Mouse (Mus musculus) MEL (cell line): ENCODE measurements around the gene Cfap157. TPM values are rescaled to one million over a fixed set of nuclear protein-coding genes. Genes with fewer than 3 reads are reported as not detected.

Source experiments
- DNase-seq: peaks from one replicate; pipeline ENCODE4 v3.0.0; 2011; ENCODE audit warnings: low read depth, low spot score
- H3K27ac ChIP-seq: 2 replicates; pipeline ENCODE4 v1.5.1; 2012; ENCODE audit warnings: low read depth, mild to moderate bottlenecking, control low read depth, low read length, moderate library complexity; ENCODE audit not compliant: control insufficient read depth
- H3K27me3 ChIP-seq, 2 experiments: fragments of 150-350 bp in 1 of 2; sonication (generic) in 1 of 2; 2 replicates each; pipeline ENCODE4 v1.6.1; 2012; ENCODE audit warnings: low read length in 2 of 2, mild to moderate bottlenecking in 2 of 2, improper control_type of control experiment in 1 of 2, moderate library complexity in 1 of 2; ENCODE audit not compliant: insufficient read depth in 2 of 2, control insufficient read depth in 1 of 2
- H3K36me3 ChIP-seq, 2 experiments: 2 replicates each; pipeline ENCODE4 v1.6.1; 2012 to 2014; ENCODE audit warnings: low read length in 2 of 2, improper control_type of control experiment in 1 of 2, inconsistent platforms in 1 of 2, mild to moderate bottlenecking in 1 of 2; ENCODE audit not compliant: insufficient read depth in 2 of 2, control insufficient read depth in 1 of 2
- H3K4me1 ChIP-seq, 2 experiments: fragments of 150-350 bp in 1 of 2; sonication (generic) in 1 of 2; 2 replicates each; pipeline ENCODE4 v1.6.1; 2012; ENCODE audit warnings: low read length in 2 of 2, improper control_type of control experiment in 1 of 2, mild to moderate bottlenecking in 1 of 2; ENCODE audit not compliant: insufficient read depth in 2 of 2, control insufficient read depth in 1 of 2
- H3K4me3 ChIP-seq, 2 experiments: fragments of 150-350 bp in 1 of 2; sonication (generic) in 1 of 2; 2 replicates each; pipeline ENCODE4 v1.5.1; 2012; ENCODE audit warnings: low read depth in 2 of 2, low read length in 2 of 2, mild to moderate bottlenecking in 2 of 2, moderate library complexity in 2 of 2, control low read depth in 1 of 2, improper control_type of control experiment in 1 of 2; ENCODE audit not compliant: control insufficient read depth in 1 of 2, insufficient read depth in 1 of 2
- H3K79me2 ChIP-seq: 2 replicates; pipeline ENCODE4 v1.6.1; 2012; ENCODE audit warnings: mild to moderate bottlenecking, low read length, moderate library complexity; ENCODE audit not compliant: control insufficient read depth, poor library complexity, insufficient read depth
- H3K9ac ChIP-seq: 2 replicates; pipeline ENCODE4 v1.6.1; 2012; ENCODE audit warnings: low read depth, mild to moderate bottlenecking, control low read depth, low read length, moderate library complexity; ENCODE audit not compliant: control insufficient read depth, poor library complexity, severe bottlenecking
- H3K9me3 ChIP-seq: fragments of 150-350 bp; sonication (generic); replicated peaks from 2 replicates; pipeline ENCODE4 v1.6.1; 2012; ENCODE audit warnings: mild to moderate bottlenecking, low read length, improper control_type of control experiment, moderate library complexity; ENCODE audit not compliant: insufficient read depth
- CHD1 ChIP-seq: IDR thresholded peaks from 2 replicates; pipeline ENCODE4 v1.6.1; 2012; ENCODE audit warnings: low read depth, mild to moderate bottlenecking, inconsistent platforms, low read length, improper control_type of control experiment
- CHD2 ChIP-seq: IDR thresholded peaks from 2 replicates; pipeline ENCODE4 v1.6.1; 2011; ENCODE audit warnings: low read length, improper control_type of control experiment
- CTCF ChIP-seq, 3 experiments: IDR thresholded peaks in 2 of 3; conservative IDR thresholded peaks in 1 of 3; 2 replicates each; pipeline ENCODE4 v1.5.1; 2011 to 2012; ENCODE audit warnings: low read length in 3 of 3, low read depth in 2 of 3, mild to moderate bottlenecking in 2 of 3, improper control_type of control experiment in 1 of 3, inconsistent platforms in 1 of 3, mixed read lengths in 1 of 3, moderate library complexity in 1 of 3; ENCODE audit not compliant: control insufficient read depth in 1 of 3, insufficient read depth in 1 of 3, poor library complexity in 1 of 3, severe bottlenecking in 1 of 3
- E2F4 ChIP-seq: IDR thresholded peaks from 2 replicates; pipeline ENCODE4 v1.6.1; 2011; ENCODE audit warnings: low read depth, low read length, improper control_type of control experiment, borderline replicate concordance
- ELF1 ChIP-seq: IDR thresholded peaks from 2 replicates; pipeline ENCODE4 v1.6.1; 2014; ENCODE audit warnings: low read depth, mild to moderate bottlenecking, inconsistent platforms, low read length, improper control_type of control experiment, moderate library complexity
- EP300 ChIP-seq, 2 experiments: IDR thresholded peaks; 2 replicates each; pipeline ENCODE4 v1.6.1; 2011; ENCODE audit warnings: improper control_type of control experiment in 2 of 2, low read length in 2 of 2, low read depth in 1 of 2, mild to moderate bottlenecking in 1 of 2
- GABPA ChIP-seq: IDR thresholded peaks from 2 replicates; pipeline ENCODE4 v1.6.1; 2012; ENCODE audit warnings: low read depth, mild to moderate bottlenecking, inconsistent platforms, low read length, improper control_type of control experiment, moderate library complexity
- MAFK ChIP-seq: IDR thresholded peaks from 2 replicates; pipeline ENCODE4 v1.6.1; 2011; ENCODE audit warnings: low read depth, mild to moderate bottlenecking, low read length, improper control_type of control experiment, borderline replicate concordance
- MAX ChIP-seq: IDR thresholded peaks from 2 replicates; pipeline ENCODE4 v1.6.1; 2011; ENCODE audit warnings: low read length, improper control_type of control experiment
- MAZ ChIP-seq: IDR thresholded peaks from 2 replicates; pipeline ENCODE4 v1.6.1; 2012; ENCODE audit warnings: low read depth, mild to moderate bottlenecking, inconsistent platforms, low read length, improper control_type of control experiment
- MXI1 ChIP-seq: IDR thresholded peaks from 2 replicates; pipeline ENCODE4 v1.6.1; 2011; ENCODE audit warnings: mild to moderate bottlenecking, low read depth, low read length, improper control_type of control experiment
- NELFE ChIP-seq: IDR thresholded peaks from 2 replicates; pipeline ENCODE4 v1.6.1; 2011; ENCODE audit warnings: low read depth, low read length, improper control_type of control experiment
- POLR2A ChIP-seq, 2 experiments: IDR thresholded peaks; 2 replicates each; pipeline ENCODE4 v1.6.1; 2011 to 2012; ENCODE audit warnings: low read length in 2 of 2, mild to moderate bottlenecking in 2 of 2, control low read depth in 1 of 2, improper control_type of control experiment in 1 of 2, low read depth in 1 of 2, moderate library complexity in 1 of 2; ENCODE audit not compliant: control insufficient read depth in 1 of 2, insufficient read depth in 1 of 2, poor library complexity in 1 of 2
- POLR2AphosphoS5 ChIP-seq: IDR thresholded peaks from 2 replicates; pipeline ENCODE4 v1.6.1; 2012; ENCODE audit warnings: low read depth, borderline replicate concordance, mild to moderate bottlenecking, inconsistent platforms, low read length, moderate library complexity, mixed read lengths
- SIN3A ChIP-seq: IDR thresholded peaks from 2 replicates; pipeline ENCODE4 v1.6.1; 2012; ENCODE audit warnings: low read length, improper control_type of control experiment, inconsistent platforms
- TAL1 ChIP-seq: IDR thresholded peaks from 2 replicates; pipeline ENCODE4 v1.6.1; 2012; ENCODE audit warnings: mild to moderate bottlenecking, inconsistent platforms, low read length, moderate library complexity, mixed read lengths
- TBP ChIP-seq: IDR thresholded peaks from 2 replicates; pipeline ENCODE4 v1.8.0; 2011; ENCODE audit warnings: low read depth, low read length, improper control_type of control experiment
- USF2 ChIP-seq, 2 experiments: IDR thresholded peaks; 2 replicates each; pipeline ENCODE4 v1.6.1; 2011 to 2012; ENCODE audit warnings: improper control_type of control experiment in 2 of 2, low read length in 2 of 2, borderline replicate concordance in 1 of 2, inconsistent platforms in 1 of 2, low read depth in 1 of 2, mild to moderate bottlenecking in 1 of 2; ENCODE audit not compliant: insufficient read depth in 1 of 2
- ZC3H11A ChIP-seq: IDR thresholded peaks from 2 replicates; pipeline ENCODE4 v1.6.1; 2012; ENCODE audit warnings: low read depth, mild to moderate bottlenecking, inconsistent platforms, low read length, improper control_type of control experiment
- ZKSCAN1 ChIP-seq: IDR thresholded peaks from 2 replicates; pipeline ENCODE4 v1.6.1; 2012; ENCODE audit warnings: low read depth, mild to moderate bottlenecking, inconsistent platforms, low read length, improper control_type of control experiment, moderate library complexity
- ZMIZ1 ChIP-seq: IDR thresholded peaks from 2 replicates; pipeline ENCODE4 v1.6.1; 2012; ENCODE audit warnings: low read depth, mild to moderate bottlenecking, inconsistent platforms, low read length, improper control_type of control experiment, moderate library complexity
- polyA plus RNA-seq, 2 experiments: library from polyadenylated mRNA; stranded (reverse) in 1 of 2; unstranded in 1 of 2; fragments of >175 nt in 1 of 2; fragments of >200 nt in 1 of 2; gene quantifications; 2 replicates each; pipeline versions ENCODE4 v1.2.1 to v1.2.4; 2012; ENCODE audit warnings: low replicate concordance in 2 of 2, low read depth in 1 of 2; ENCODE audit not compliant: insufficient read length in 2 of 2, insufficient read depth in 1 of 2, missing spikeins in 1 of 2
- total RNA-seq: library from RNA; depleted of rRNA; stranded (reverse); fragments of 300-350 nt; gene quantifications from 2 replicates; pipeline ENCODE4 v1.2.3, GENCODE M21; 2012

Cfap157 gene
- total and polyA plus RNA-seq, 3 experiments, result 0.12 to 2.3 TPM; not detected in 1

DNA sequence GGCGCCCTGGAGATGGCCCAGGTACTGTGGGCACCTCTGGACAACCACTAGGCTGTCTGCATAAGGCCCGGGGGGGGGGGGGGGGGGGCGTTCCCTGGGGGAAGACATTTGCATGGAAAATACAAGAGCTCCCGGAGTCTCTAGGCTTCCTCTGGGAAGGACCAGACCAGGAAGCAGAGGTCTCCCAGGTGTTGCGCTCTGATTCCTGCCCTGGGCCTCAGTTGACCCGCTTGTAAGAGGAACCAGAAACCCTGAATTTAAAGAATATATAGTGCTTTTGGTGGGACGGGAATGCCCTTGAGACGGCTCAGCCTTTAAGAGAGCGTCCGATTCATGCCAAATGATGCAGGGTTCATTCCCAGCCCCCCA, 32.6 kb downstream of the Cfap157 start:
- Histone ChIP-seq H3K79me2 (no peaks in the 10 kb centered on the region), H3K27ac (no peak overlapping the region), H3K27me3 (no peaks in the 10 kb centered on the region), H3K4me3 (no peak overlapping the region), H3K4me1 (no peaks in the 10 kb centered on the region), H3K9me3 (no peaks in the 10 kb centered on the region), H3K36me3 (peaks cover 0 to under 1% of the 10 kb centered on the region in 2 experiments; a peak in 1 of 4 replicates), H3K9ac (no peak overlapping the region)
- TF ChIP-seq NELFE (no peak), GABPA (no peak), TAL1 (no peak)
- DNase-seq, result no peak

DNA sequence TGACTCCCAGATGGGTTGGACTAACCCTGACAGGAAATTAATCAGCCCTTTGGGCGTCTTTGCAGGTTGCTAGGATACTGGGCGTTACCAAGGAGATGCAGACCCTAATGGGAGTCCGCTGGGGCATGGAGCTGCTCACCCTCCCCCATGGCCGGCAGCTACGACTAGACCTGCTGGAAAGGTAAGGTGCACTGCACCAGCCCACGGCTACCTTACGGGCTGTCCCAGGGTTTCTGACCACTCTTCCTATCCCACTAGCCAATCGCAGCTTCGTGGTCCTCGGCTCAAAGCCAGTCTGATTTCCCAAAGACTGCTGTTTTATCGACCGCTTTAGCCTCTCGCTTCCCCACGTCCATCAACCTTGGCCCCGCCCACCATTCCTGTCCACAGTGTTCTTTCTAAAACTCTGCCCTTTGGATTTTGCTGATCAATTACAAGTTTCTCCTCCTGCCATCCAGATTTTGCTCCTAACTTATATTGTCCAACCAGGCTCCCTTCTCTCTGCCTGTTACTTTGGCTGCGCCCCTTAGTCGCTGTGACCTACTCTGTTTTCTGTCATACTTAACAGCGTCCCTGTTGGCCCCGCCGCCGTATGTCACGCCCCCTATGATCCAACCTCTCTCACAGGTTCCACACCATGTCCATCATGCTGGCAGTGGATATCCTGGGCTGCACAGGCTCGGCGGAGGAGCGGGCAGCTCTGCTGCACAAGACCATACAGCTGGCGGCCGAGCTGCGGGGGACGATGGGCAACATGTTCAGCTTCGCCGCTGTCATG, 33.2 kb downstream of the Cfap157 start:
- TF ChIP-seq CHD1, result no peak
- TF ChIP-seq TBP, result no peak
- no peak for TF ChIP-seq MAZ
- Histone ChIP-seq H3K36me3 (no peaks in the 10 kb centered on the region), H3K79me2 (no peaks in the 10 kb centered on the region), H3K27me3 (no peaks in the 10 kb centered on the region), H3K27ac (no peak overlapping the region), H3K4me1 (no peaks in the 10 kb centered on the region), H3K4me3 (no peak overlapping the region), H3K9ac (no peak overlapping the region), H3K9me3 (no peaks in the 10 kb centered on the region)
- no peak for DNase-seq

DNA sequence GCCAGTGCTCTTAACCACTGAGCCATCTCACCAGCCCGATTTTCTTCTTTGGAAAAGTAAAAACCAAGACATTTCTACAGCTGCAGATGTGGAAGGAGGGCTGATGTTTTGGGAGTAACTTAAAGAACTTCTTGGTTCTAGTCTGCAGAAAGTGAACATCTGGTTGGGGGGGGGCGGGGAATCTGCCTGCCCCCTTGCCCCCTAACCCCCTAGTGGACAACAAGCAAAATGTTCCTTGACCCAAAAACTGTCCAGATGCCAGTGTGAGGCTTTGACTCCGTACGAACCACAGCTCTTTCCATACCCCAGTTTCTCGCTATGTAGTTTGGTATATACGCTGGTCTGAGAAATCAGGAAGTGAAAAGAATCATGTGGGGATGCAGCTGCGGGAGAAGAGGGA, 34.0 kb downstream of the Cfap157 start:
- no peaks in the 10 kb centered on the region for H3K79me2 ChIP-seq
- no peaks in the 10 kb centered on the region for H3K27me3 ChIP-seq
- no peak overlapping the region for H3K9ac ChIP-seq
- TF ChIP-seq POLR2A (IDR thresholded peaks at IDR 0.05; ENCODE audit: control insufficient read depth in 1 of 2, insufficient read depth in 1 of 2, low read depth in 1 of 2, low read length in 2 of 2, poor library complexity in 1 of 2) (no peak), USF2 (IDR thresholded peaks at IDR 0.05; ENCODE audit: borderline replicate concordance in 1 of 2, insufficient read depth in 1 of 2, low read depth in 1 of 2, low read length in 2 of 2) (no peak), ZC3H11A (no peak), CTCF (IDR thresholded peaks at IDR 0.05 in 2 of 3, conservative IDR thresholded peaks at IDR 0.05 in 1 of 3; ENCODE audit: control insufficient read depth in 1 of 3, insufficient read depth in 1 of 3, low read depth in 2 of 3, low read length in 3 of 3, poor library complexity in 1 of 3, severe bottlenecking in 1 of 3) (no peak; a peak in 1 of 6 replicates), ZMIZ1 (no peak), GABPA (no peak), TAL1 (no peak), MAX (no peak), ELF1 (no peak), CHD1 (no peak), MXI1 (no peak), MAFK (no peak), CHD2 (no peak), E2F4 (no peak), ZKSCAN1 (no peak), TBP (no peak), EP300 (IDR thresholded peaks at IDR 0.05; ENCODE audit: low read depth in 1 of 2, low read length in 2 of 2) (no peak), SIN3A (no peak), POLR2AphosphoS5 (no peak)
- H3K4me3 ChIP-seq, result no peak overlapping the region
- H3K27ac ChIP-seq, result no peak overlapping the region
- H3K36me3 ChIP-seq, result no peaks in the 10 kb centered on the region
- DNase-seq, result no peak
- H3K9me3 ChIP-seq, result no peaks in the 10 kb centered on the region
- no peaks in the 10 kb centered on the region for H3K4me1 ChIP-seq
